Mouse (Mus musculus) heart, adult 2 months (tissue): ENCODE measurements at regions not wholly inside any gene's neighbourhood (a gene's known extent, or its start where the extent isn't known, plus 50 kb on each side); places are given as distances from the start of the nearest gene placed in this dataset.
"Not testable (repeated sequence)": the region's sequence is repeated elsewhere in the genome, so short reads cannot be mapped to it uniquely, and the experiment has no call there.

ENCODE experiments used
- DNase-seq, 2 experiments: peaks; one replicate each; pipeline ENCODE4 v3.0.0; 2021
- H3K27ac ChIP-seq: fragments of 200-600 bp; 2 replicates; pipeline ENCODE4 v1.8.1; 2022
- H3K27me3 ChIP-seq: fragments of 200-500 bp; 2 replicates; pipeline ENCODE4 v1.6.1; 2012; ENCODE audit warnings: mild to moderate bottlenecking, low read length, inconsistent platforms, mixed read lengths; ENCODE audit not compliant: control insufficient read depth, insufficient read depth
- H3K36me3 ChIP-seq: fragments of 200-500 bp; 2 replicates; pipeline ENCODE4 v1.6.1; 2012; ENCODE audit warnings: low read length, inconsistent platforms; ENCODE audit not compliant: control insufficient read depth, insufficient read depth
- H3K4me1 ChIP-seq: fragments of 200-500 bp; 2 replicates; pipeline ENCODE4 v1.6.1; 2011; ENCODE audit warnings: low read length; ENCODE audit not compliant: control insufficient read depth, insufficient read depth
- H3K4me3 ChIP-seq: fragments of 200-600 bp; 2 replicates; pipeline ENCODE4 v1.8.1; 2022
- H3K79me2 ChIP-seq: fragments of 200-500 bp; replicated peaks from 2 replicates; pipeline ENCODE4 v1.6.1; 2012; ENCODE audit warnings: mild to moderate bottlenecking, inconsistent platforms, low read length, moderate library complexity, mixed read lengths; ENCODE audit not compliant: control insufficient read depth, insufficient read depth
- H3K9ac ChIP-seq: fragments of 200-500 bp; 2 replicates; pipeline ENCODE4 v1.6.1; 2012; ENCODE audit warnings: low read depth, mild to moderate bottlenecking, control low read depth, inconsistent platforms, low read length, mixed read lengths
- CTCF ChIP-seq: fragments of 200-600 bp; IDR thresholded peaks from 2 replicates; pipeline ENCODE4 v1.8.1; 2022; ENCODE audit warnings: antibody characterized with exemption, mild to moderate bottlenecking, moderate library complexity
- EP300 ChIP-seq: fragments of 200-500 bp; IDR thresholded peaks from 2 replicates; pipeline ENCODE4 v1.6.1; 2011; ENCODE audit warnings: low read depth, low read length, control low read depth; ENCODE audit not compliant: insufficient read depth
- POLR2A ChIP-seq: fragments of 200-500 bp; IDR thresholded peaks from 2 replicates; pipeline ENCODE4 v1.6.1; 2011; ENCODE audit warnings: mild to moderate bottlenecking, low read depth, low read length, control low read depth; ENCODE audit not compliant: insufficient read depth
- WGBS: fragments of 180-500 bp; shearing (Covaris S2); methylation state at CpG from one replicate; pipeline ENCODE4 v1.1.7; 2018; 5-methylcytosine and 5-hydroxymethylcytosine counted together
- intact Hi-C: fragments of 180-260 bp; cut with DNase I; formaldehyde crosslinking; loops from one replicate; pipeline ENCODE4 v1.15.1; 2025

- intact Hi-C loops = no loop called here
- WGBS = 75% methylated on average over 11 of the region's 11 CpGs
- H3K9ac ChIP-seq = no peak overlapping the region
Measured at GRCm38 (mm10) chr10:69078008-69078407, 73.2 kb upstream of the Rhobtb1 start.

GRCm38 (mm10) chr10:69086184-69086583, 65.0 kb upstream of the Rhobtb1 start:
- Histone ChIP-seq H3K4me3 (no peak overlapping the region), H3K9ac (no peak overlapping the region), H3K4me1 (no peaks in the 10 kb centered on the region), H3K36me3 (no peaks in the 10 kb centered on the region), H3K27me3 (no peaks in the 10 kb centered on the region), H3K79me2 (no peaks in the 10 kb centered on the region), H3K27ac (no peak overlapping the region)
- DNase-seq = no peak
- intact Hi-C loops = no loop called here
- 63% methylated on average over 1 of the region's 1 CpGs for WGBS
- no peak for TF ChIP-seq CTCF
- no peak for TF ChIP-seq EP300
- TF ChIP-seq POLR2A = no peak

More at GRCm38 (mm10) chr10:69078008-69078407, 73.2 kb upstream of the Rhobtb1 start:
- DNase-seq = no peak
- H3K27me3 ChIP-seq = no peaks in the 10 kb centered on the region
- H3K36me3 ChIP-seq = no peaks in the 10 kb centered on the region
- no peak overlapping the region for H3K4me3 ChIP-seq
- H3K4me1 ChIP-seq = no peaks in the 10 kb centered on the region
- H3K79me2 ChIP-seq = no peaks in the 10 kb centered on the region
- H3K27ac ChIP-seq = no peak overlapping the region
- TF ChIP-seq EP300 = no peak
- no peak for TF ChIP-seq CTCF
- no peak for TF ChIP-seq POLR2A

DNA sequence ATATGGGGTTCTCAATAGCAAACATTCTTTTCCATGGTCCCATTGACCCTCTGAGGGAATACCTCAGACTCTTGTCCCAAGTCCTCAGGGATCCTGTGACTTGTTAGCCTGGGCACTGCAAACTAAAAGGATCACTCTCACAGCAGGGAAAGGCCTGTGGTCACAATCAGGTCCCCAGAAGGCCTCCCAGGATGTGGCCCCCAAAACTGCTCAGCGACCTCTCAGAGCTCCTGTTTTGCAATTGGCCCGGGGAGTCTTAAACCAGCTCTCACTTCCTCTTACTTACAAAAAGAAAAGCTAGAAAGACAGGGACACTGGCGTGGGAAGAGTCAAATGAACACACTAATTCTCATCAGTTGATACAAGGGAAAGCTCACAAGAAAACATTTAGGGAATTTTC, 59.4 kb upstream of the Rhobtb1 start:
- no peaks in the 10 kb centered on the region for H3K36me3 ChIP-seq
- no peak for DNase-seq
- WGBS = 62% methylated on average over 3 of the region's 3 CpGs
- no peak for TF ChIP-seq EP300
- no peak for TF ChIP-seq POLR2A
- TF ChIP-seq CTCF = no peak
- no peaks in the 10 kb centered on the region for H3K27me3 ChIP-seq
- no peak overlapping the region for H3K27ac ChIP-seq
- no peak overlapping the region for H3K9ac ChIP-seq
- H3K4me3 ChIP-seq = no peak overlapping the region
- no peaks in the 10 kb centered on the region for H3K4me1 ChIP-seq
- intact Hi-C loops = no loop called here
- H3K79me2 ChIP-seq = no peaks in the 10 kb centered on the region

DNA sequence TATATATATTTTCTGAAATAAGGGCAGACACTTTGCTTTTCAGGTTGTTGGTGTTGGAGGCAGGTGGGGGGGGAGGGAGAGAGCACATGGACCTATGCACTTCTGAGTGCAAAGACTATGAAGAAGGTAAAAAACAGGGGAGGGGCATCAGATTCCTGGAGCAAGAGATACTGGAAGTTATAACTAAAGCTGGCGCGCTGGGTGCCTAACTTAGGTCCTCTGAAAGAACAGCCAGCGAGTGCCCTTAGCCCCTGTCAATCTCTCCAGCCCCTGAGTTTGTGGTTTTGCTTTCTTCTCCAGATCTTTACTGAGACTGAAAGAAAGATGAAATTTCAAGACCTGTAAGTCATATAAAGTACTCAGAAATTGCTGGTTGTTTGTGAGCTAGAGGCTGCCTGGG, 51.2 kb upstream of the Rhobtb1 start:
- 84% methylated on average over 3 of the region's 3 CpGs for WGBS
- no peaks in the 10 kb centered on the region for H3K27me3 ChIP-seq
- no peak overlapping the region for H3K27ac ChIP-seq
- TF ChIP-seq POLR2A (no peak), EP300 (no peak), CTCF (no peak)
- no peaks in the 10 kb centered on the region for H3K79me2 ChIP-seq
- H3K9ac ChIP-seq = no peak overlapping the region
- no peaks in the 10 kb centered on the region; the same call in 1 of the 2 replicates for H3K4me1 ChIP-seq
- intact Hi-C loops = no loop called here
- no peak overlapping the region for H3K4me3 ChIP-seq
- DNase-seq = no peak
- H3K36me3 ChIP-seq = no peaks in the 10 kb centered on the region

DNA sequence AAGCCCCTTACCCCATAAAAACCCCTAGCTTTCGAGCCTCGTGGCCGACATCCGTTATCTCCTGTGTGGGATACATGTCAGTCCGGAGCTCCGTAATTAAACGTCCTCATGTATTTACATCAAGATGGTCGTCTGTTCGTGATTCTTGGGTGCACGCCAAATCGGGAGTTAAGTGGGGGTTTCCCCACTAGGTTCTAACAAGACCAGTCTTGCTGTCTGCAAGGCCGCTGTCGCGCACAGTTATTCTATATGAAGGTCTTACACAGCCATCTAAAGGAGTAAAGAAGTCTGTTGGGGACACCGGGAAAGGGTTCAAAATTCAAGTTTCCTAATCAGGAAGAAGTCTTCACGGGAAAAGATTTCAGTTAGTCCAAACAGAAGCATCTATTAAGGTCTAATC, 50.5 kb upstream of the Rhobtb1 start:
- H3K79me2 ChIP-seq, intact Hi-C loops, DNase-seq: not testable (repeated sequence)

More for the DNA sequence above, 50.5 kb upstream of the Rhobtb1 start:
- WGBS = 57% methylated on average over 16 of the region's 16 CpGs
- not testable (repeated sequence) for H3K9ac ChIP-seq, H3K27ac ChIP-seq, H3K4me3 ChIP-seq, H3K36me3 ChIP-seq, H3K4me1 ChIP-seq, H3K27me3 ChIP-seq
